Mouse (Mus musculus): ENCODE measurements around the gene Entpd5. TPM values are rescaled to one million over a fixed set of nuclear protein-coding genes. Genes with fewer than 3 reads are reported as not detected.
A peak's percentile ranks its signal among the peaks of the same experiment; 100 is the strongest.

Entpd5 gene
- total RNA-seq, 2 experiments from 2014 or later: 11.8 to 26.4 TPM

- no peak for ATAC-seq (replicated peaks; ENCODE audit: low FRiP score, low TSS enrichment, poor library complexity, severe bottlenecking)
These were observed 46.0 kb downstream of the Entpd5 start for GRCm38 (mm10) chr12:84362872-84363271.

- peak; percentile 93 for ATAC-seq (replicated peaks; ENCODE audit: low FRiP score, low TSS enrichment, poor library complexity, severe bottlenecking)
These were observed 47.0 kb downstream of the Entpd5 start, which contains the start of the genes Coq6 and Fam161b for GRCm38 (mm10) chr12:84361555-84362489. Coq6 (plus strand) TSS chr12:84361657. Fam161b (minus strand) TSS chr12:84361833.

GRCm38 (mm10) chr12:84358699-84359098 is 50.1 kb downstream of the Entpd5 start:
- peak; percentile 53; the same call in 1 of the 2 replicates for ATAC-seq (replicated peaks; ENCODE audit: low FRiP score, low TSS enrichment, poor library complexity, severe bottlenecking)

GRCm38 (mm10) chr12:84347192-84347591 is 61.6 kb downstream of the Entpd5 start:
- ATAC-seq (replicated peaks; ENCODE audit: low FRiP score, low TSS enrichment, poor library complexity, severe bottlenecking): peak; percentile 80; the same call in 1 of the 2 replicates

- ATAC-seq (replicated peaks; ENCODE audit: low FRiP score, low TSS enrichment, poor library complexity, severe bottlenecking): no peak
These were observed 71.7 kb downstream of the Entpd5 start for GRCm38 (mm10) chr12:84336963-84337625.

- ATAC-seq (replicated peaks; ENCODE audit: low FRiP score, low TSS enrichment, poor library complexity, severe bottlenecking): no peak
These were observed 81.7 kb downstream of the Entpd5 start for GRCm38 (mm10) chr12:84327111-84327512.

Other genes with a start within 250 kb of the Entpd5 start
- 29.6 and 42.1 TPM in 2 replicates for gene Elmsan1, start 190.1 kb downstream of the Entpd5 start, total RNA-seq (2014; fragmentation: Nextera tagmentation)
- 12.9 and 13.2 TPM in 2 replicates for gene Elmsan1, start 190.1 kb downstream of the Entpd5 start, total RNA-seq (2017)
- 35.1 and 43.9 TPM in 2 replicates for gene Ptgr2, start 123.8 kb downstream of the Entpd5 start, total RNA-seq (2014; fragmentation: Nextera tagmentation)
- 72.3 and 96.3 TPM in 2 replicates for gene Ptgr2, start 123.8 kb downstream of the Entpd5 start, total RNA-seq (2017)
- 73.5 and 91.4 TPM in 2 replicates for gene Zfp410, start 92.2 kb downstream of the Entpd5 start, total RNA-seq (2014; fragmentation: Nextera tagmentation)
- 61.7 and 63.0 TPM in 2 replicates for gene Zfp410, start 92.2 kb downstream of the Entpd5 start, total RNA-seq (2017)
- gene Coq6, start 47.4 kb downstream of the Entpd5 start, total RNA-seq (2014; fragmentation: Nextera tagmentation): 24.5 and 55.2 TPM in 2 replicates
- gene Coq6, start 47.4 kb downstream of the Entpd5 start, total RNA-seq (2017): 24.3 and 40.0 TPM in 2 replicates
- gene Fam161b, start 47.2 kb downstream of the Entpd5 start, total RNA-seq (2014; fragmentation: Nextera tagmentation): 3.3 and 7.8 TPM in 2 replicates
- gene Fam161b, start 47.2 kb downstream of the Entpd5 start, total RNA-seq (2017): 3.9 and 6.2 TPM in 2 replicates
- gene Bbof1, start within 50 bp of the Entpd5 start, total RNA-seq (2014; fragmentation: Nextera tagmentation): 1.1 and 2.0 TPM in 2 replicates
- gene Bbof1, start within 50 bp of the Entpd5 start, total RNA-seq (2017): 4.5 and 7.6 TPM in 2 replicates
- 24.5 and 30.2 TPM in 2 replicates for gene Rnf113a2, start 8.2 kb upstream of the Entpd5 start, total RNA-seq (2014; fragmentation: Nextera tagmentation)
- gene Rnf113a2, start 8.2 kb upstream of the Entpd5 start, total RNA-seq (2017): 34.9 and 35.0 TPM in 2 replicates
- gene Aldh6a1, start 42.0 kb upstream of the Entpd5 start, total RNA-seq (2014; fragmentation: Nextera tagmentation): 7.5 and 11.2 TPM in 2 replicates
- gene Aldh6a1, start 42.0 kb upstream of the Entpd5 start, total RNA-seq (2017): 7.0 and 11.3 TPM in 2 replicates
- 17.0 and 20.2 TPM in 2 replicates for gene Lin52, start 42.4 kb upstream of the Entpd5 start, total RNA-seq (2014; fragmentation: Nextera tagmentation)
- gene Lin52, start 42.4 kb upstream of the Entpd5 start, total RNA-seq (2017): 12.6 and 16.5 TPM in 2 replicates
- not detected in 2 replicates for gene Vsx2, start 160.7 kb upstream of the Entpd5 start, total RNA-seq (2014; fragmentation: Nextera tagmentation)
- gene Vsx2, start 160.7 kb upstream of the Entpd5 start, total RNA-seq (2017): not detected in 2 replicates
- gene Abcd4, start 208.4 kb upstream of the Entpd5 start, total RNA-seq (2014; fragmentation: Nextera tagmentation): 6.9 and 9.9 TPM in 2 replicates
- 4.5 and 6.0 TPM in 2 replicates for gene Abcd4, start 208.4 kb upstream of the Entpd5 start, total RNA-seq (2017)
- gene Vrtn, start 232.0 kb upstream of the Entpd5 start, total RNA-seq (2014; fragmentation: Nextera tagmentation): not detected in 2 replicates
- not detected in 2 replicates for gene Vrtn, start 232.0 kb upstream of the Entpd5 start, total RNA-seq (2017)